Mouse (Mus musculus) bone marrow, adult 2 months (tissue): Measurements from ENCODE around the gene B630019K06Rik.

Experiments
- CTCF ChIP-seq: fragments of 200-500 bp; IDR thresholded peaks from 2 replicates; pipeline ENCODE4 v1.5.1; 2011; ENCODE audit warnings: low read length, control low read depth; ENCODE audit not compliant: control insufficient read depth, insufficient read depth
- POLR2A ChIP-seq: fragments of 200-500 bp; IDR thresholded peaks from 2 replicates; pipeline ENCODE4 v1.6.1; 2011; ENCODE audit warnings: low read depth, mild to moderate bottlenecking, control low read depth, low read length, borderline replicate concordance; ENCODE audit not compliant: control insufficient read depth

DNA sequence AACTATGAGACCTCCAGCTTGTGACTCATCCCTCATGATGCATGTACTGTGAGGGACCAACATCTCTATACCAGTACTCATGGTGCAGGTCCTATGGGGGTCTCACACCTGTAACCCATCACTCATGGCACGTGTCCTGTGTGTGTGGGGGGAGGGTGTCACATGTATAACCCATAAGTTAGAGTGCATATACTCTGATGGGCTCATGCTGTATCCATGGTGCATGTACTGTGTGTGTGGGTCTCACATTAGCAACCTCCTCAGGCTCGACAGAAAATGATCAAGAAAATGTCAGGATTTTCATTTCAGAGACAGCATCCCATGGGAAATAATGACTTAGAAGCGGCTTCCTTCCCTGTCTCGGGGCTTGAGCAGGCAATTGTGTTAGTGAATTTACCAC lies 28.9 kb downstream of the B630019K06Rik start:
- no peak for TF ChIP-seq POLR2A
- TF ChIP-seq CTCF: no peak
